Mouse (Mus musculus) layer of hippocampus, adult 2 months (tissue): ENCODE measurements around the gene Serpinb1a. TPM values are rescaled to one million over a fixed set of nuclear protein-coding genes. Genes with fewer than 3 reads are reported as not detected.
"Not testable (repeated sequence)": the region's sequence is repeated elsewhere in the genome, so short reads cannot be mapped to it uniquely, and the experiment has no call there.

Source experiments
- DNase-seq, 2 experiments: peaks; one replicate each; pipeline ENCODE4 v3.0.0; 2022; ENCODE audit warnings: low spot score in 2 of 2
- H3K27ac ChIP-seq: fragments of 200-600 bp; 2 replicates; pipeline ENCODE4 v1.8.1; 2022
- H3K4me3 ChIP-seq: fragments of 200-600 bp; 2 replicates; pipeline ENCODE4 v1.8.1; 2022; ENCODE audit warnings: mild to moderate bottlenecking
- CTCF ChIP-seq: fragments of 200-600 bp; conservative IDR thresholded peaks from 2 replicates; pipeline ENCODE4 v1.8.1; 2022; ENCODE audit warnings: antibody characterized with exemption, mild to moderate bottlenecking, moderate library complexity
- long read RNA-seq, 2 experiments: library from polyadenylated mRNA; stranded (forward); transcript quantifications; one replicate each; pipeline ENCODE4 v2.0.0; 2021; ENCODE audit warnings: borderline mapping rate in 2 of 2
- total RNA-seq, 2 experiments: library from RNA; stranded (reverse); gene quantifications; 2 replicates each; pipeline ENCODE4 v1.2.3; 2021

The Serpinb1a gene
- total RNA-seq: 1 to 10 TPM; 5.3 to 6.6 TPM
- long read RNA-seq, experiment 1, partial matches to known transcripts: 0 of 2 reads
- long read RNA-seq, experiment 1, other reads (novel, unspliced or antisense): 0 of 2 reads
- long read RNA-seq, experiment 2, partial matches to known transcripts: 0 of 4 reads
- long read RNA-seq, experiment 2, other reads (novel, unspliced or antisense): 0 of 4 reads

DNA sequence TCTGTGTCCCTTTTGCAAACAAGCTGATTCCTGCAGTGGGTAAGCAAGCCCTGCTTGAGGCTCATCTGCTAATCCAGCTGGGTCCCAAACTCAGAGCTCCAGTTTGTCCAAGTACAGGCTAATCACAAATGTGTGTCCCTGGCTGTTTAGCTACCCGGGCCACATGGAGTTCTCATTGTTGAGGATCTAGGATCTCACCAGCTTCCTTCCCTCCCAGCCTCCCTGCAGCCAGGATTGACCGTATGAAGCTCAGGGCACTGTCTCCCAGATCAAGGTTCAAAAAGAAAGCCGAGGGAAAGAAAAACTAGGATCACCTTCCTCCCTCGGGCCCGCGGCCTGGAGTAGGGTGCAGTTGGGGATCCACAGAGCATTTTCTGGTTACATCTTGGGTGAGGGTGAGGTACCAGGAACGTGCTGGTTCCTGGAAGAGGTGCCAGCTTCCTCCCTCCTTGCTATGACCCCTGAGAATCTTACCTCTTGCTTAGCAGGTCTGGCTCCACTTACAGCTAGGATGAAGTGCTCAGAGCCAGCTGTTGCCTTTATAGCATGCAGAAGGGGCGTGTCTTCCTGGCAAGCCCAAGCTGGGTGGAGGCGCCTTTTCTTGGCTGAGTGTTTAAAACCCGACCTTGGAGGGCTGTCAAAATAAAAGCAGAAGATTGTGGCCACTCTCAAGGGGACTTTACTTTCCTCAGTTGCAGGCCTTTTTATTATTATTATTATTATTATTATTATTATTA lies at the start of gene Serpinb1a:
Serpinb1a (minus strand) TSS at position 518 of the 737 bp plus-strand sequence.
- DNase-seq: no peak
- H3K4me3 ChIP-seq: no peak within 1 kb of the TSS
- peak within 1 kb of the TSS; percentile 51; the same call in 1 of the 2 replicates for H3K27ac ChIP-seq
- no peak for TF ChIP-seq CTCF

- peak in 1 of 2 experiments; percentile 20 for DNase-seq
- Histone ChIP-seq H3K4me3 (no peak overlapping the region), H3K27ac (no peak overlapping the region)
- TF ChIP-seq CTCF: peak; percentile 76
Observed at GRCm38 (mm10) chr13:32900639-32901038, 49.7 kb upstream of the Serpinb1a start.

GRCm38 (mm10) chr13:32899114-32899513 lies 48.1 kb upstream of the Serpinb1a start:
- DNase-seq, H3K4me3 ChIP-seq: not testable (repeated sequence)

DNA sequence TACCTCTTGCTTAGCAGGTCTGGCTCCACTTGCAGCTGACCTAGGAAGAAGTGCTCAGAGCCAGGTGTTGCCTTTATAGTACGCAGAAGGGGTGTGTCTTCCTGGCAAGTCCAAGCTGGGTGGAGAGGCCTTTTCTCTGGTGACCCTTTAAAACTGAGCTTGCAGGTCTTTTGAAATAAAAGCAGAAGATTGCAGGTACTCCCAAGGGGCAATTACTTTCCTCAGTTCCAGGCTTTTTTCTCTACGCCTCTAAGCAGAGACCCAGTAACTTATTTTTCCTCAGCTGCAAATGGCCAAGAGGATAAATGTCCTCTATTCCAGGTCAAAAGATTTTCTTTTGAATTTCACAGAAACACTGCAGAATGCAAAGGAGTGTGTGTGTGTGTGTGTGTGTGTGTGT lies 47.1 kb upstream of the Serpinb1a start, which contains the start of gene Serpinb1c:
Serpinb1c (minus strand) TSS at position 101 of the 400 bp plus-strand sequence.
- no peak for TF ChIP-seq CTCF
- H3K4me3 ChIP-seq: no peak within 1 kb of the TSS
- no peak within 1 kb of the TSS for H3K27ac ChIP-seq
- no peak for DNase-seq

More at GRCm38 (mm10) chr13:32899114-32899513, 48.1 kb upstream of the Serpinb1a start:
- H3K27ac ChIP-seq: not testable (repeated sequence)

DNA sequence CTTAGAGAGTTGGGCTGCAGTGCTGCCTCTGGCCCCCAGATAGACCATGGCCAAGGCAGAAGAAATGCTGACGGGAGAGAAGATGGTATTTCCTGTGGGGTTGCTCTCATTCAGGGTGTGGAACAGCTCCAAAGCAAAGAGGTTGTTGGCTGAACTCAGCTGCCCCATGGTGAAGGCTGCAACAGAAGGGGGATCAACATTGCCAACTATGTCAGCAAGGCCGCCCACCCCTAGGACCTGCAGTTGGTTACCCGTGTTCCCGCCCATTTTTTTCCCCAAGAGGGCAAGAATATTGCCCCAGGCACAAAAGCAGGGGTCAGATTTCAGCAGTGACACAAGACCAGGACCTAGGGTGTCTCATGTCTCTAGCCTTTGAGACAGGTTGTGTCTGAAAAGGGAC lies 45.9 kb upstream of the Serpinb1a start:
- Histone ChIP-seq H3K4me3 (no peak overlapping the region), H3K27ac (no peak overlapping the region)
- no peak for TF ChIP-seq CTCF
- no peak for DNase-seq

DNA sequence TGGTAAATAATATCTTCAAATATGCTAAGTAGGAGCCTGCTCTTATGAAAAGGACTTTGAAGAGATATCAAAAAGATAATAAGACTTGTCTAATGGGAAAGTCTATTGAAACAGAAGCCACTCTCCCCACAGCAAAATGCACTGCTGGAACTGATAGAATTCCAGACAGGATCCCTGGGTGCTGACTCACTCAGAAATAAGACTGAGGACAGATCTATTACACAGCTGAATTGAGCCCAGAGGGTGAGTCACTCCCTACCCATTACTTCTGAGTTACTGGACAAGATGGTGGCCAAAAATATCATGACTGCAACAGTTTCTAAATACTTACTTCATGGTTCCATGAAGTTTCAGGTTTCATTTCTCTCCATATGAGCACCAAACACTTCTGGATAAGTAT lies 33.8 kb upstream of the Serpinb1a start:
- no peak for DNase-seq
- Histone ChIP-seq H3K27ac (no peak overlapping the region), H3K4me3 (no peak overlapping the region)
- no peak for TF ChIP-seq CTCF

GRCm38 (mm10) chr13:32873862-32874261 lies 22.9 kb upstream of the Serpinb1a start:
- DNase-seq: no peak
- no peak overlapping the region for H3K4me3 ChIP-seq
- TF ChIP-seq CTCF: no peak
- H3K27ac ChIP-seq: no peak overlapping the region

- Histone ChIP-seq H3K27ac (no peak overlapping the region), H3K4me3 (no peak overlapping the region)
- no peak for DNase-seq
- no peak for TF ChIP-seq CTCF
Observed at GRCm38 (mm10) chr13:32868843-32869242, 17.9 kb upstream of the Serpinb1a start.

GRCm38 (mm10) chr13:32868233-32868632 lies 17.2 kb upstream of the Serpinb1a start:
- H3K4me3 ChIP-seq, H3K27ac ChIP-seq, DNase-seq: not testable (repeated sequence)

GRCm38 (mm10) chr13:32867030-32867429 lies 16.0 kb upstream of the Serpinb1a start:
- Histone ChIP-seq H3K4me3 (no peak overlapping the region), H3K27ac (no peak overlapping the region)
- DNase-seq: no peak
- TF ChIP-seq CTCF: no peak

GRCm38 (mm10) chr13:32866484-32866883 lies 15.5 kb upstream of the Serpinb1a start:
- Histone ChIP-seq H3K4me3 (no peak overlapping the region), H3K27ac (no peak overlapping the region)
- peak; percentile 97 for TF ChIP-seq CTCF
- peak; percentile 53 to 74 for DNase-seq

GRCm38 (mm10) chr13:32865591-32865990 lies 14.6 kb upstream of the Serpinb1a start:
- Histone ChIP-seq H3K4me3 (no peak overlapping the region), H3K27ac (no peak overlapping the region)
- TF ChIP-seq CTCF: peak; percentile 62
- DNase-seq: no peak

GRCm38 (mm10) chr13:32864529-32864928 lies 13.5 kb upstream of the Serpinb1a start:
- H3K4me3 ChIP-seq, H3K27ac ChIP-seq, DNase-seq: not testable (repeated sequence)

DNA sequence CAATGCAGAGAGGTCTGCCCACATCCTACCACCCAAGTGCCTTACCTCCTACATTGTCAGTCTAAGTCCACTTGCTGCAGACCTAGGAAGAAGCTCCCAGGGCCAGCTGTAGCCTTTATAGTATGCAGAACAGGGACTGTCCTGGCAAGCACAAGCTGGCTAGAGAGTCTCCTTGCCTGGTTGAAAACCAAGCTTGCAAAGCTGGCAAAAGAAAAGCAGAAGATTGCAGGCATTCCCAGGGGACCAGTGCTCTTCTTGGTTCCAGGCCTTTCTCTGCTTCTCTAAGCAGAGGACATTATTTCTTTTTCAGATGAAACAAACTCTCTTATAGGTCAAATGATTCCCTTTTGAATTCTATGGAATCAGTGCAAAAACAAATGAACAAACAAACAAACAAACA lies 12.5 kb upstream of the Serpinb1a start:
- Histone ChIP-seq H3K27ac (no peak overlapping the region), H3K4me3 (no peak overlapping the region)
- no peak for DNase-seq
- no peak for TF ChIP-seq CTCF
